Mouse (Mus musculus) embryonic facial prominence, embryonic 10.5 days (tissue): ENCODE results near the gene Ckm. TPM values are rescaled to one million over a fixed set of nuclear protein-coding genes. Genes with fewer than 3 reads are reported as not detected.
A peak's percentile ranks its signal among the peaks of the same experiment; 100 is the strongest.

Experiments used
- DNase-seq: peaks from one replicate; pipeline ENCODE4 v3.0.0-alpha.2; 2017; ENCODE audit warnings: low spot score
- H3K27ac ChIP-seq: fragments of 300-500 bp; sonication (generic); replicated peaks from 2 replicates; pipeline ENCODE4 v1.5.1; 2016; ENCODE audit warnings: mild to moderate bottlenecking
- H3K27me3 ChIP-seq: fragments of 300-500 bp; sonication (generic); replicated peaks from 2 replicates; pipeline ENCODE4 v1.6.1; 2016; ENCODE audit warnings: low read depth, mild to moderate bottlenecking; ENCODE audit not compliant: poor library complexity, severe bottlenecking
- H3K36me3 ChIP-seq: fragments of 300-500 bp; sonication (generic); replicated peaks from 2 replicates; pipeline ENCODE4 v1.6.1; 2016; ENCODE audit warnings: mild to moderate bottlenecking, moderate library complexity
- H3K4me1 ChIP-seq: fragments of 300-500 bp; sonication (generic); 2 replicates; pipeline ENCODE4 v1.6.1; 2016
- H3K4me3 ChIP-seq: fragments of 300-500 bp; sonication (generic); 2 replicates; pipeline ENCODE4 v1.5.1; 2016; ENCODE audit warnings: mild to moderate bottlenecking, moderate library complexity
- H3K9me3 ChIP-seq: fragments of 300-500 bp; sonication (generic); 2 replicates; pipeline ENCODE4 v1.6.1; 2016; ENCODE audit warnings: mild to moderate bottlenecking
- WGBS: fragments of 180-500 bp; shearing (Covaris S2); methylation state at CpG from one replicate; pipeline ENCODE4 v1.1.7; 2016; 5-methylcytosine and 5-hydroxymethylcytosine counted together
- polyA plus RNA-seq: library from polyadenylated mRNA; unstranded; fragments of >200 nt; fragmentation: Nextera tagmentation; extraction: Ambion mirVana; gene quantifications from 2 replicates; pipeline ENCODE4 v1.2.1, GENCODE M21; 2016

Gene Ckm
- polyA plus RNA-seq, result 0.20 TPM in 1 of 2 replicates, not detected in the other

GRCm38 (mm10) chr7:19404476-19404875 is at the start of gene Ckm:
Gene Ckm, plus strand, starts transcription at chr7:19404776.
- peaks cover 20% of the 10 kb centered on the region for H3K4me1 ChIP-seq
- H3K36me3 ChIP-seq, result no peaks in the 10 kb centered on the region
- H3K9me3 ChIP-seq, result peaks cover 9% of the 10 kb centered on the region
- peak within 1 kb of the TSS; percentile 63 for H3K27ac ChIP-seq
- WGBS, result 49% methylated on average over 7 of the region's 7 CpGs
- no peak for DNase-seq
- peaks cover 76% of the 10 kb centered on the region for H3K27me3 ChIP-seq
- peak within 1 kb of the TSS; percentile 78 for H3K4me3 ChIP-seq

GRCm38 (mm10) chr7:19354991-19355390 is 49.6 kb upstream of the Ckm start:
- H3K4me1 ChIP-seq, result peaks cover 29% of the 10 kb centered on the region
- H3K9me3 ChIP-seq, result no peaks in the 10 kb centered on the region
- no peak overlapping the region for H3K27ac ChIP-seq
- DNase-seq, result no peak
- no peaks in the 10 kb centered on the region for H3K27me3 ChIP-seq
- H3K36me3 ChIP-seq, result peaks cover 78% of the 10 kb centered on the region
- 90% methylated on average over 5 of the region's 5 CpGs for WGBS
- no peak overlapping the region for H3K4me3 ChIP-seq

GRCm38 (mm10) chr7:19356311-19356710 is 48.3 kb upstream of the Ckm start:
- H3K4me3 ChIP-seq, result no peak overlapping the region
- DNase-seq, result no peak
- no peaks in the 10 kb centered on the region for H3K9me3 ChIP-seq
- WGBS, result 75% methylated on average over 10 of the region's 10 CpGs
- H3K27ac ChIP-seq, result no peak overlapping the region
- peaks cover 67% of the 10 kb centered on the region for H3K36me3 ChIP-seq
- peaks cover 42% of the 10 kb centered on the region for H3K4me1 ChIP-seq
- H3K27me3 ChIP-seq, result no peaks in the 10 kb centered on the region

DNA sequence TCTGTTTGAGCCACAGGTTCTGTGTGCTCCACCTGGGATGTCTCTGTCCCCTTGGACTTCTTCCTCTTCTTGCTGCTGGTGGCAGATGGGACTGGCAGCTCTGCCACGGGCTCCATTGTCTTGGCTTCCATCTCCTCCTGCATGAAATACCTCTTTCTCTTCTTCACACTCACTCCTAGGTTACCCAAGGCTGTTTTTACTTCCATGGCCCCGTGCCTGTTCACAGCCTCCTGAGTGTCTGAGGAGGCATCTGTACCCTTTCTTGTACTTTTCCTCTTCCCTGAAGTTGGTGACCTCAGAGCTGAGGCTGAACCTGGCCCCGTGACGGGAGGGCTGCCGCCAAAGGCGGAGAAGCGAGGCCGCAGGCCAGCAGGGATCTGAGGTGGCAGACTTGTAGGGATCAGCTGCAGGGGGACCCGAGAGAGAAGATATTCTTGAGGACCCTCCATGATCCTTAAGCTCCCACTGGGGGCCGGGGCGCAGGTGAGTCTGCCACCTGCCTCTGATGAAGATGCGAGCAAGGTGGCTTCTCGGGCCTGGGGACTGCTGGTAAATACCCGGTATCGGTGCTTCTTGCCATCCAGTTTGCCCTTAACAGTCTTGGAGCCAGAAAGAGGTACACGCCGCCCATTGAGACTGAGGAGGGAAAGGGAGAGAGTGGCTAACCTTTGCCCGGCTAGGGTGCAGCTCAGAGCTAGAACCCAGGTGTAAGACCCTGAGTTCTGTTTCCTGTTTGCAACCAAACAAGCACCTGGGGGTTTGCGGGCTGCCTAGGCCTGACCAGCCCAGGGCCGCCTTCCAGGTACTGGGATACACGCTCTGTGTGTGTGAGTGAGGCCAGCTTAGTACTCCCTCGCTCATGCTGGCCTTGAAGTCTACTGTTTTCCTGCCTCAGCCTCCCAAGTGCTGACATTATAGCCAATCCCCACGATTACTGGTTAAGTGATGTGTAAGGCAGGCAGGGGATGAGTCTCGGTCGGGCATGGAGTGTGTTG is 46.9 kb upstream of the Ckm start:
- H3K4me3 ChIP-seq, result peak overlapping the region; percentile 92
- no peak for DNase-seq
- peaks cover 53% of the 10 kb centered on the region for H3K36me3 ChIP-seq
- peaks cover 9% of the 10 kb centered on the region for H3K27me3 ChIP-seq
- H3K9me3 ChIP-seq, result no peaks in the 10 kb centered on the region
- H3K4me1 ChIP-seq, result peaks cover 56% of the 10 kb centered on the region
- H3K27ac ChIP-seq, result no peak overlapping the region
- WGBS, result 93% methylated on average over 25 of the region's 25 CpGs

DNA sequence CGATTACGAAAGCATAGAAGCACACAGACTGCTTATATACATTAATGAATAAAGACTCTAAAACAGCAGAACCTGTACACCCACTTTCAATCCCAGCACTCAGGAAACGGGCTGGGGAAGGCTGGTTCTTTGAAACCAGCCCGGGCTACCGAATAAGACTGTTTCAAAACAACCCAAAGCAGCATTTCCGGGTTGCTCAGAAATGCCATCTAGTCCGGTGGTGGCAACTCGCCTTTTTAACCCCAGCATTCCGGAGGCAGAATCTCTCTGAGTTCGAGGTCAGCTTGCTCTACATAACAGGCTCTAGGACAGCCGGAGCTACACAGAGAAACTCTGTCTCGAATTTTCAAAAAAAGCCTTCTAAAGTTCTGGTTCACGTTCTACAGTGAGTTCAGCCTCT is 45.9 kb upstream of the Ckm start:
- WGBS, result 23% methylated on average over 13 of the region's 13 CpGs
- H3K4me1 ChIP-seq, result peaks cover 58% of the 10 kb centered on the region
- H3K4me3 ChIP-seq, result peak overlapping the region; percentile 92
- no peaks in the 10 kb centered on the region for H3K9me3 ChIP-seq
- DNase-seq, result no peak
- peaks cover 43% of the 10 kb centered on the region for H3K36me3 ChIP-seq
- H3K27me3 ChIP-seq, result peaks cover 19% of the 10 kb centered on the region
- peak overlapping the region; percentile 93 for H3K27ac ChIP-seq

DNA sequence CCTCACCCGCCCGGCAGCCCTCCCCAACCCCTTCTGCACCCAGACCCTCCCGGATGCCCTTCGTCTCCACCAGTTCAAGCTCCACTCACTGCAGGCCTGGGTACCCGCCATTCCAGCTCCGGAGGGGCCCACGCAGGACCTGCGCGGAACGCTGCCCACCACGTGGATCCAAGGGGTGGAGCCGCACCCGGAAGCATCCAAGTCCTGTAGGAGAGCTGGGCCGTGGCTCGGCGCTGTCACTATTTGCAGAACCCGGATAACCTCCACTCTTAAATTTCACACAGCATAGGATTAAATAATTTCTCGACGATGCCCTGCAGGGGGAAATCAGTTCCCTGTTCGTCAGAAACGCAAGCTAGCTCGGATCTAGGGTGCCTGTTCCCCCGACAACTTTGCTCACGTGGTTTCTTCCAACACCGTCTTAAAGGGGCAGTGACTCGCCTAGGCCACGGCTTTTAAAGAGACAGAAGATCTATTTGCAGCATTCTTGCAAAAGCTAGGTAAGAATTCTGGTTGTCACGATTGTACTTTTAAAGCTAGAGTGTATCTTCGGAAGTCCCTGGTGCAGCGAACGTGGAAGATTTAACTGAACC is 45.2 kb upstream of the Ckm start, which contains the start of the genes Cd3eap and Ppp1r13l:
Gene Cd3eap, minus strand, starts transcription at position 185 of the 593 bp plus-strand sequence.
Gene Ppp1r13l, plus strand, starts transcription at position 451 of the 593 bp plus-strand sequence.
- WGBS, result under 1% methylated on average over 31 of the region's 31 CpGs
- Histone ChIP-seq H3K4me1 (peaks cover 65% of the 10 kb centered on the region), H3K4me3 (peak within 1 kb of the TSS; percentile 92), H3K36me3 (peaks cover 36% of the 10 kb centered on the region), H3K27me3 (peaks cover 26% of the 10 kb centered on the region), H3K9me3 (no peaks in the 10 kb centered on the region), H3K27ac (peak within 1 kb of the TSS; percentile 93)
- peak; percentile 87 for DNase-seq

GRCm38 (mm10) chr7:19359892-19360641 is 44.5 kb upstream of the Ckm start:
- H3K36me3 ChIP-seq, result peaks cover 29% of the 10 kb centered on the region
- H3K27me3 ChIP-seq, result peaks cover 28% of the 10 kb centered on the region
- H3K9me3 ChIP-seq, result no peaks in the 10 kb centered on the region
- WGBS, result under 1% methylated on average over 45 of the region's 45 CpGs
- peak overlapping the region; percentile 92 for H3K4me3 ChIP-seq
- peak overlapping the region; percentile 93 for H3K27ac ChIP-seq
- peaks cover 65% of the 10 kb centered on the region for H3K4me1 ChIP-seq
- peak; percentile 85 for DNase-seq

- H3K4me1 ChIP-seq, result peaks cover 65% of the 10 kb centered on the region
- DNase-seq, result peak; percentile 91
- H3K9me3 ChIP-seq, result no peaks in the 10 kb centered on the region
- H3K27ac ChIP-seq, result peak overlapping the region; percentile 65
- H3K36me3 ChIP-seq, result peaks cover 22% of the 10 kb centered on the region
- under 1% methylated on average over 27 of the region's 27 CpGs for WGBS
- H3K27me3 ChIP-seq, result peaks cover 28% of the 10 kb centered on the region
- H3K4me3 ChIP-seq, result peak overlapping the region; percentile 92
These were observed 43.6 kb upstream of the Ckm start for GRCm38 (mm10) chr7:19360944-19361343.

DNA sequence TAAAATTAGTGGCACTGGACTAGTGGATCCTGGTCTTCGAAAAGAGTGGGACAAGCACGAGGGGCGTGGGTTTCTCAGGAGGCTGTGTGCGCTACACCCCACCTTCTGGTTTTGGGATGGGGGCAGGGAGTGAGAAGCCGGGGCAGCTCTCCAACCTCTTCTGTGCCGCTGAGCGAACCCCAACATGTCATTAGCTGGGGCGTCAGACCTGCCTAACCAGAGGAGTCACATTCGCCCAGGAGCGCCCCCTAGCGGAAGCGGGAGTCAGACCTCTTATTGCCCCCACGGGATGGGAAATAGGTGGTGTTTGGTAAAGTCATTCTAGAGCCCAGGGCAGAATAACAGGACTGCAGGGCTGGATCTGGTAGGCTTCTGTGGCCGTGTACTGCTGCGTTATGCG is 42.9 kb upstream of the Ckm start:
- Histone ChIP-seq H3K4me3 (peak overlapping the region; percentile 92), H3K4me1 (peaks cover 62% of the 10 kb centered on the region)
- WGBS, result 9% methylated on average over 16 of the region's 16 CpGs

GRCm38 (mm10) chr7:19362276-19362675 is 42.3 kb upstream of the Ckm start:
- no peak for DNase-seq
- H3K27ac ChIP-seq, result no peak overlapping the region
- H3K27me3 ChIP-seq, result peaks cover 28% of the 10 kb centered on the region
- peaks cover 9% of the 10 kb centered on the region for H3K36me3 ChIP-seq
- 37% methylated on average over 4 of the region's 4 CpGs for WGBS
- H3K9me3 ChIP-seq, result no peaks in the 10 kb centered on the region
- peak overlapping the region; percentile 92 for H3K4me3 ChIP-seq
- peaks cover 59% of the 10 kb centered on the region for H3K4me1 ChIP-seq

More for the DNA sequence above, 42.9 kb upstream of the Ckm start:
- Histone ChIP-seq H3K27ac (no peak overlapping the region), H3K27me3 (peaks cover 28% of the 10 kb centered on the region), H3K36me3 (peaks cover 14% of the 10 kb centered on the region), H3K9me3 (no peaks in the 10 kb centered on the region)
- peak; percentile 78 for DNase-seq

- Histone ChIP-seq H3K36me3 (no peaks in the 10 kb centered on the region), H3K27ac (no peak overlapping the region), H3K4me1 (peaks cover 48% of the 10 kb centered on the region), H3K27me3 (peaks cover 35% of the 10 kb centered on the region), H3K4me3 (peak overlapping the region; percentile 25), H3K9me3 (no peaks in the 10 kb centered on the region)
- WGBS, result 3% methylated on average over 18 of the region's 18 CpGs
- DNase-seq, result peak; percentile 80
These were observed 40.7 kb upstream of the Ckm start for GRCm38 (mm10) chr7:19363881-19364280.

- H3K4me3 ChIP-seq, result no peak overlapping the region
- 78% methylated on average over 4 of the region's 4 CpGs for WGBS
- no peak overlapping the region for H3K27ac ChIP-seq
- no peaks in the 10 kb centered on the region for H3K36me3 ChIP-seq
- H3K9me3 ChIP-seq, result no peaks in the 10 kb centered on the region
- peaks cover 48% of the 10 kb centered on the region for H3K27me3 ChIP-seq
- peak; percentile 38 for DNase-seq
- peaks cover 45% of the 10 kb centered on the region for H3K4me1 ChIP-seq
These were observed 39.2 kb upstream of the Ckm start for GRCm38 (mm10) chr7:19365376-19365775.
